Mouse (Mus musculus) Patski (cell line): ENCODE results near the gene Rbfox1. TPM values are rescaled to one million over a fixed set of nuclear protein-coding genes. Genes with fewer than 3 reads are reported as not detected.

ENCODE experiments used
- ATAC-seq: fragments of 100-300 bp; one replicate; pipeline ENCODE4 v1.8.0; 2021
- CTCF ChIA-PET: fragments of 350-600 bp; sonication (Branson Sonifier 250); formaldehyde crosslinking; loops from one replicate; lab custom pipeline; 2022; ENCODE audit warnings: inconsistent platforms; lab: Charles Lee
- POLR2A ChIA-PET: fragments of 350-600 bp; sonication (Branson Sonifier 250); formaldehyde crosslinking; loops from one replicate; lab custom pipeline; 2022; ENCODE audit warnings: antibody characterized with exemption, inconsistent platforms; lab: Charles Lee
- DNase-seq: peaks from one replicate; pipeline ENCODE4 v3.0.0-alpha.2; 2011; ENCODE audit warnings: low read depth, low spot score
- H3K27me3 ChIP-seq: fragments of 371-371 bp; one replicate; pipeline ENCODE4 v1.5.1; 2021
- CTCF ChIP-seq: fragments of 100-300 bp; IDR thresholded peaks from one replicate; pipeline ENCODE4 v1.5.1; 2021
- in situ Hi-C: fragments of 300-500 bp; cut with MboI; formaldehyde crosslinking; loops from 3 replicates; pipeline ENCODE4 v1.11.1; 2018; ENCODE audit warnings: low pct_unique_long_range_greater_than_20kb, mixed read lengths
- polyA plus RNA-seq: library from polyadenylated mRNA; unstranded; gene quantifications from one replicate; pipeline ENCODE4 v1.2.3, GENCODE M21; 2021

The Rbfox1 gene
- polyA plus RNA-seq, 1 experiment from 2014 or later = not detected

- peak; percentile 47 for ATAC-seq
- peak; percentile 1 for DNase-seq
- ChIA-PET CTCF (interaction anchor here (0.7 to 1.7 kb wide), 10 partner anchors 10 to 546 kb away, joined by 3 to 6 read pairs (median 3); no protein-coding TSS in a partner anchor), POLR2A (no interaction called here)
- TF ChIP-seq CTCF = peak; percentile 81
- in situ Hi-C loops = no loop called here
- peaks cover 2% of the 10 kb centered on the region for H3K27me3 ChIP-seq
Observed at GRCm38 (mm10) chr16:7049162-7049971, 1164.2 kb downstream of the Rbfox1 start.

- in situ Hi-C loops = no loop called here
- H3K27me3 ChIP-seq = peaks cover 2% of the 10 kb centered on the region
- no peak for TF ChIP-seq CTCF
- CTCF ChIA-PET = interaction anchor here (1.3 kb wide), 1 partner anchor 215 kb away, joined by 3 read pairs; no protein-coding TSS in a partner anchor
- POLR2A ChIA-PET = no interaction called here
- DNase-seq = no peak
- ATAC-seq = no peak
Observed at GRCm38 (mm10) chr16:7050945-7051344, 1165.8 kb downstream of the Rbfox1 start.

GRCm38 (mm10) chr16:7051991-7052390 is 1166.8 kb downstream of the Rbfox1 start:
- TF ChIP-seq CTCF = no peak
- DNase-seq (no peak), ATAC-seq (no peak)
- peaks cover 2% of the 10 kb centered on the region for H3K27me3 ChIP-seq
- ChIA-PET CTCF (interaction anchor here (1.1 kb wide), 1 partner anchor 10 kb away, joined by 3 read pairs; no protein-coding TSS in a partner anchor), POLR2A (no interaction called here)
- in situ Hi-C loops = no loop called here

GRCm38 (mm10) chr16:7052408-7052807 is 1167.3 kb downstream of the Rbfox1 start:
- ATAC-seq (no peak), DNase-seq (no peak)
- POLR2A ChIA-PET = no interaction called here
- in situ Hi-C loops = no loop called here
- peaks cover 2% of the 10 kb centered on the region for H3K27me3 ChIP-seq
- CTCF ChIA-PET = interaction anchor here (1.1 kb wide), 1 partner anchor 10 kb away, joined by 3 read pairs; no protein-coding TSS in a partner anchor
- TF ChIP-seq CTCF = no peak

GRCm38 (mm10) chr16:7057789-7058188 is 1172.6 kb downstream of the Rbfox1 start:
- TF ChIP-seq CTCF = no peak
- in situ Hi-C loops = no loop called here
- POLR2A ChIA-PET = no interaction called here

GRCm38 (mm10) chr16:7058556-7058955 is 1173.4 kb downstream of the Rbfox1 start:
- no peaks in the 10 kb centered on the region for H3K27me3 ChIP-seq
- DNase-seq (no peak), ATAC-seq (no peak)
- no peak for TF ChIP-seq CTCF
- in situ Hi-C loops = no loop called here
- ChIA-PET POLR2A (no interaction called here), CTCF (interaction anchor here (0.8 to 1.2 kb wide), 2 partner anchors 10 to 555 kb away, joined by 3 to 4 read pairs; no protein-coding TSS in a partner anchor)

More at GRCm38 (mm10) chr16:7057789-7058188, 1172.6 kb downstream of the Rbfox1 start:
- DNase-seq (no peak), ATAC-seq (no peak)
- CTCF ChIA-PET = no interaction called here
- no peaks in the 10 kb centered on the region for H3K27me3 ChIP-seq

GRCm38 (mm10) chr16:7059596-7059995 is 1174.4 kb downstream of the Rbfox1 start:
- no peak for DNase-seq
- CTCF ChIA-PET = interaction anchor here (0.7 to 1.2 kb wide), 2 partner anchors 10 to 556 kb away, joined by 3 to 4 read pairs; no protein-coding TSS in a partner anchor
- no peak for TF ChIP-seq CTCF
- H3K27me3 ChIP-seq = no peaks in the 10 kb centered on the region
- in situ Hi-C loops = no loop called here
- no peak for ATAC-seq
- POLR2A ChIA-PET = no interaction called here

- CTCF ChIA-PET = no interaction called here
- in situ Hi-C loops = no loop called here
- TF ChIP-seq CTCF = no peak
- H3K27me3 ChIP-seq = no peaks in the 10 kb centered on the region
- DNase-seq (no peak), ATAC-seq (no peak)
- POLR2A ChIA-PET = no interaction called here
Observed at GRCm38 (mm10) chr16:7060864-7061263, 1175.7 kb downstream of the Rbfox1 start.

- TF ChIP-seq CTCF = no peak
- in situ Hi-C loops = no loop called here
Observed at GRCm38 (mm10) chr16:7062512-7062911, 1177.4 kb downstream of the Rbfox1 start.

GRCm38 (mm10) chr16:7067109-7067508 is 1182.0 kb downstream of the Rbfox1 start:
- DNase-seq = no peak
- no peak for TF ChIP-seq CTCF
- no peak for ATAC-seq
- in situ Hi-C loops = no loop called here
- ChIA-PET CTCF (no interaction called here), POLR2A (no interaction called here)
- H3K27me3 ChIP-seq = peaks cover 2% of the 10 kb centered on the region

More at GRCm38 (mm10) chr16:7062512-7062911, 1177.4 kb downstream of the Rbfox1 start:
- no peak for ATAC-seq
- H3K27me3 ChIP-seq = peaks cover 2% of the 10 kb centered on the region
- ChIA-PET POLR2A (no interaction called here), CTCF (interaction anchor here (1.0 to 2.6 kb wide), 2 partner anchors 14 to 914 kb away, joined by 4 to 6 read pairs; no protein-coding TSS in a partner anchor)
- DNase-seq = no peak

GRCm38 (mm10) chr16:7069599-7069998 is 1184.4 kb downstream of the Rbfox1 start:
- TF ChIP-seq CTCF = no peak
- ATAC-seq (no peak), DNase-seq (no peak)
- in situ Hi-C loops = no loop called here
- ChIA-PET CTCF (interaction anchor here (1.1 to 2.0 kb wide), 2 partner anchors 10 to 20 kb away, joined by 5 read pairs; no protein-coding TSS in a partner anchor), POLR2A (no interaction called here)
- peaks cover 2% of the 10 kb centered on the region for H3K27me3 ChIP-seq
